Mouse (Mus musculus) forebrain, embryonic 14.5 days (tissue): ENCODE results near the gene Frrs1. TPM values are rescaled to one million over a fixed set of nuclear protein-coding genes. Genes with fewer than 3 reads are reported as not detected.

Source experiments
- ATAC-seq: fragments of 200-750 bp; cut with Nextera tagmentation; 2 replicates; pipeline ENCODE4 v1.8.0; 2017; ENCODE audit warnings: mild to moderate bottlenecking, moderate library complexity
- DNase-seq: peaks from one replicate; pipeline ENCODE4 v3.0.0-alpha.2; 2015; ENCODE audit warnings: low spot score
- H3K27ac ChIP-seq: fragments of 300-500 bp; sonication (generic); 2 replicates; pipeline ENCODE4 v1.5.1; 2014; ENCODE audit warnings: low read depth, mild to moderate bottlenecking, control low read depth, low read length, moderate library complexity
- H3K27me3 ChIP-seq: fragments of 300-500 bp; sonication (generic); replicated peaks from 2 replicates; pipeline ENCODE4 v1.6.1; 2014; ENCODE audit warnings: low read length, control low read depth, mixed read lengths; ENCODE audit not compliant: control insufficient read depth, insufficient read depth
- H3K36me3 ChIP-seq: fragments of 300-500 bp; sonication (generic); 2 replicates; pipeline ENCODE4 v1.6.1; 2014; ENCODE audit warnings: low read length, control low read depth; ENCODE audit not compliant: control insufficient read depth, insufficient read depth
- H3K4me1 ChIP-seq: fragments of 300-500 bp; sonication (generic); 2 replicates; pipeline ENCODE4 v1.6.1; 2014; ENCODE audit warnings: antibody characterized with exemption, low read length, control low read depth; ENCODE audit not compliant: control insufficient read depth, insufficient read depth
- H3K4me2 ChIP-seq: fragments of 300-500 bp; sonication (generic); 2 replicates; pipeline ENCODE4 v1.6.1; 2014; ENCODE audit warnings: mild to moderate bottlenecking, control low read depth, low read length
- H3K4me3 ChIP-seq: fragments of 300-500 bp; sonication (generic); 2 replicates; pipeline ENCODE4 v1.5.1; 2014; ENCODE audit warnings: low read depth, low read length, control low read depth
- H3K9ac ChIP-seq: fragments of 300-500 bp; sonication (generic); 2 replicates; pipeline ENCODE4 v1.6.1; 2014; ENCODE audit warnings: mild to moderate bottlenecking, low read length, control low read depth, moderate library complexity
- H3K9me3 ChIP-seq: fragments of 300-500 bp; sonication (generic); replicated peaks from 2 replicates; pipeline ENCODE4 v1.6.1; 2016; ENCODE audit warnings: low read length, control low read depth, mixed read lengths; ENCODE audit not compliant: control insufficient read depth
- WGBS: fragments of 180-500 bp; shearing (Covaris S2); extraction: QIAGEN DNeasy Blood & Tissue Kit; methylation state at CpG from one replicate; pipeline ENCODE4 v1.1.7; 2014; 5-methylcytosine and 5-hydroxymethylcytosine counted together
- polyA plus RNA-seq: library from polyadenylated mRNA; unstranded; fragments of >200 nt; fragmentation: Nextera tagmentation; extraction: Ambion mirVana; gene quantifications from 2 replicates; pipeline ENCODE4 v1.2.1, GENCODE M21; 2014

Gene Frrs1
- polyA plus RNA-seq, 1 experiment from 2014 or later: 1.9 TPM

DNA sequence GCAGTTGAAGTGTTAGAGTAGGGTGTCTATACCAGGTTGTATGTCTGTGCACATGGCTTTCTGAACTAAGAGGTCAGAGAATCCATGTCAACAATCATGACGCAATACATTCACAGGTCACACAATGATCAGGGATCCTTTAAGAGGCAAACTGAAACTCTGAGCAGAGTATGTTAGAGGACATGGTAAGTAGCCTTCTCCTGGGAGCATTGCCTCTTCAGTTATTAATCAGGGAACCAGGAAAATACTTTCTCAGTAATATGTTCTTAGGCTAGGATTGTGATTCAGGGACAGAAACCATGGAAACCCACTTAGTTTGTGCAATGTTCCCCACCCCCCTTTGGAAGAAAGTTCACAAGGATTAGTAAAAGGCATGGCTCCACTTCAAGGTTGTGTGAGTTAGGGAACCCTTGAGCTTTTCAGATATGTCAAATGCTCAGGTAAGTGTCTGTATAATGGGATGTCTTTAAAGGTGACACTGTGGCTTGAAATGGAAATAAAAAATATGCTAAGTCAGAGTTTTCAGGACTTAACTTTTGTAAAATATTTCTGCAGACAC, 82.4 kb downstream of the Frrs1 start:
- no peak overlapping the region for H3K4me3 ChIP-seq
- H3K4me2 ChIP-seq: no peak overlapping the region
- no peaks in the 10 kb centered on the region for H3K27me3 ChIP-seq
- H3K27ac ChIP-seq: no peak overlapping the region
- no peaks in the 10 kb centered on the region for H3K9me3 ChIP-seq
- no peak overlapping the region for H3K9ac ChIP-seq
- peaks cover 2% of the 10 kb centered on the region; the same call in 1 of the 2 replicates for H3K4me1 ChIP-seq
- DNase-seq (no peak), ATAC-seq (no peak)
- H3K36me3 ChIP-seq: no peaks in the 10 kb centered on the region
- 94% methylated on average over 1 of the region's 1 CpGs for WGBS

DNA sequence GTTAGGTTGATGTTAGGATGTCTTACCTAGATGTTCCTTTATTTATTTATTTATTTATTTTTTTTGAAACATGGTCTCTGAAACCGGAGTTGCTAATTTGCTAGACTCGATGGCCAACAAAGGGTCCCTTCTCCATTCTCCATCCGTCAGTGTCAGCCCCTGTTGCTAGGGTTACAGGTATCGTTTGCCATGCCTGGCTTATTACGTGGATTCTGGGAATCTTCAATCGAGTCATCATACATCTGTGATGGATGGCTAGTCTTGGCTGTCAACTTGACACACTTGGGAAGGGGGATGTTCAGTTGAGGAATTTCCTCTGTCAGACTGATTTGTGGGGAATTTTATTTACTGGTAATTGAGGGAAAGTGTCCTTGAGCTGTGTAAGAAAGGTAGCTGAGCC, 83.5 kb downstream of the Frrs1 start:
- no peaks in the 10 kb centered on the region for H3K4me1 ChIP-seq
- no peak for DNase-seq
- no peak for ATAC-seq
- H3K27me3 ChIP-seq: no peaks in the 10 kb centered on the region
- H3K9me3 ChIP-seq: no peaks in the 10 kb centered on the region
- H3K27ac ChIP-seq: no peak overlapping the region
- no peak overlapping the region for H3K4me3 ChIP-seq
- no peak overlapping the region for H3K9ac ChIP-seq
- no peak overlapping the region for H3K4me2 ChIP-seq
- no peaks in the 10 kb centered on the region for H3K36me3 ChIP-seq
- 79% methylated on average over 6 of the region's 6 CpGs for WGBS

DNA sequence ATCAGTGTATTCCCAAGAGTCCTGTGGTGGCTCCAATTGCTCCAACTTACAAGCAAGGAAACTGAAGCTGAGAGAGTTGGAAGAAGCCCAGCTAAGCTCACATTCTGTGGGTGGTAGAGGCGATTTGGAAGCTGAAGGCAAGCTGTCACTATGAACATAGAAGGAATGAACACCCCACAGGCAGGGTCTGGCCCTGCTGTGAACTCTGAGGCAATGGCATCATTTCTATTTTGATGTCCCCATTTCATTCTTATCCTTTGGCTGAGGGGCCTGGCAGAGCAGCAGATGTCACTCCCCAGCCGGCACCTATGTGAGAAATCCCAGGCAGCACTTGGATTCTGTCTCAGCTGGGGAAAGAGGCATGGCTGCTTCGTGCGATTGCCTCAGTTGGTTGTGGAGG, 84.2 kb downstream of the Frrs1 start:
- no peak for ATAC-seq
- Histone ChIP-seq H3K4me3 (no peak overlapping the region), H3K9me3 (no peaks in the 10 kb centered on the region), H3K36me3 (no peaks in the 10 kb centered on the region), H3K27ac (no peak overlapping the region), H3K27me3 (no peaks in the 10 kb centered on the region), H3K9ac (no peak overlapping the region), H3K4me2 (no peak overlapping the region), H3K4me1 (no peaks in the 10 kb centered on the region)
- no peak for DNase-seq
- 89% methylated on average over 4 of the region's 4 CpGs for WGBS

DNA sequence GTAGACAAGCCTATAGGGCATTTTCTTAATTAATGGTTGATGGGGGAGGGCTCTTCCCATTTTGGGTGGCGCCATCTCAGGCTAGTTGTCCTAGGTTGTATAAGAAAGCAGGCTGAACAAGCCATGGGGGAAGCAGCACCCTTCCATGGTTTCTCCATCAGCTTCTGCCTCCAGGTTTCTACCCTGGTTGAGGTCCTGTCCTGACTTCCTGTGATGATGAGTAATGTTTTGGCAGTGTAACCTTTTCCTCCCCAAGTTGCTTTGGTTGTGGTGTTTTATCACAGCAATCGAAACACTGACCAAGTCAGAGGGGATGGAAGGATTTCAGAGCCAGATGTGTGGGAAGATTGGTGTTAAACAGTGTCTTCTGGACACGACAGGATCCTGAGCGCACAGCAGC, 87.2 kb downstream of the Frrs1 start:
- WGBS: 91% methylated on average over 4 of the region's 4 CpGs
- no peaks in the 10 kb centered on the region for H3K27me3 ChIP-seq
- no peaks in the 10 kb centered on the region for H3K36me3 ChIP-seq
- H3K4me3 ChIP-seq: no peak overlapping the region
- H3K9me3 ChIP-seq: no peaks in the 10 kb centered on the region
- no peak overlapping the region for H3K27ac ChIP-seq
- no peak for DNase-seq
- H3K4me2 ChIP-seq: no peak overlapping the region
- ATAC-seq: no peak
- no peaks in the 10 kb centered on the region for H3K4me1 ChIP-seq
- no peak overlapping the region for H3K9ac ChIP-seq

DNA sequence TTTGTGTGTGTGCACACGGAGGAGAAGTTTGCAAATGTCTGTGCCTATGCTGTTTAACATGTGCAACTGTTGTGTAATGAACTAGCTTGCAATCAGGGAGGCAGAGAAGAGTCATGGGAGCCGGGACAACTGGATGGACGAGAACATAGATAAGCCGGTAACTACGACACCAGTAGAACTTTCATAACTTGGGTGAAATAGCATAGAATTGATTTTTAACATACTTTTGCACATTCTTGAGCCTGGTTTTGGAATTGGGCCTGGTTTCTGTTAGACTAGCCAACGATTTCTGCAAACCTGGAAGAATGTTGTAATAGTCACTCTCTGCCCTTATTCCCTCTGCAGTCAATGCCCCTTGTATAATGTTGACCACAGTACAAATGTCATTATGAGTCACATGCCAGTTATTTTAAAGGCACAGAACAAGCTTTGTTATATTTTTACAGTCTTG, 91.4 kb downstream of the Frrs1 start:
- Histone ChIP-seq H3K27ac (no peak overlapping the region), H3K36me3 (peaks cover 2% of the 10 kb centered on the region; the same call in 1 of the 2 replicates), H3K9me3 (no peaks in the 10 kb centered on the region), H3K9ac (no peak overlapping the region), H3K27me3 (no peaks in the 10 kb centered on the region), H3K4me3 (no peak overlapping the region), H3K4me1 (no peaks in the 10 kb centered on the region), H3K4me2 (no peak overlapping the region)
- DNase-seq (no peak), ATAC-seq (no peak)
- 94% methylated on average over 6 of the region's 6 CpGs for WGBS

DNA sequence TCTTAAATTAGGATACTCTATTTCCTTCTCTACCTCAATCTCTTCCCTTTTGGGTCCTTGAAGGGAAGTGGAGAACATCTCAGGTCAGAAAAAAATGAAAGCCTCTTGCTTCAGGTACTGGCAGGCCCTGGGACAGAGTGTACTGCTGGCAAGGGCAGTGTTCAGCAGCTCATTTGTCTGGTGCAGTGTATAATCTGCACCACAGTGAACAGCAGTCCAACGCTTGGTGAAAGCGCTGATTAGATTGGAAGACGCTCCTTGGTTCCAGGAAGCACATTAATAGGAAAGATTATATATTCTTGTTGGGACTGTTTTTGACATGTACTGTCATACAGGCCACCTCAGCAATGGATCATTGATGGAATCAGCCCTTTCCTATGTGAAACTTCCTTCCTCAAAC, 92.2 kb downstream of the Frrs1 start:
- 93% methylated on average over 3 of the region's 3 CpGs for WGBS
- Histone ChIP-seq H3K4me3 (no peak overlapping the region), H3K9me3 (no peaks in the 10 kb centered on the region), H3K36me3 (peaks cover 2% of the 10 kb centered on the region; the same call in 1 of the 2 replicates), H3K4me2 (no peak overlapping the region), H3K27ac (no peak overlapping the region), H3K27me3 (no peaks in the 10 kb centered on the region), H3K4me1 (no peaks in the 10 kb centered on the region), H3K9ac (no peak overlapping the region)
- DNase-seq (no peak), ATAC-seq (no peak)

DNA sequence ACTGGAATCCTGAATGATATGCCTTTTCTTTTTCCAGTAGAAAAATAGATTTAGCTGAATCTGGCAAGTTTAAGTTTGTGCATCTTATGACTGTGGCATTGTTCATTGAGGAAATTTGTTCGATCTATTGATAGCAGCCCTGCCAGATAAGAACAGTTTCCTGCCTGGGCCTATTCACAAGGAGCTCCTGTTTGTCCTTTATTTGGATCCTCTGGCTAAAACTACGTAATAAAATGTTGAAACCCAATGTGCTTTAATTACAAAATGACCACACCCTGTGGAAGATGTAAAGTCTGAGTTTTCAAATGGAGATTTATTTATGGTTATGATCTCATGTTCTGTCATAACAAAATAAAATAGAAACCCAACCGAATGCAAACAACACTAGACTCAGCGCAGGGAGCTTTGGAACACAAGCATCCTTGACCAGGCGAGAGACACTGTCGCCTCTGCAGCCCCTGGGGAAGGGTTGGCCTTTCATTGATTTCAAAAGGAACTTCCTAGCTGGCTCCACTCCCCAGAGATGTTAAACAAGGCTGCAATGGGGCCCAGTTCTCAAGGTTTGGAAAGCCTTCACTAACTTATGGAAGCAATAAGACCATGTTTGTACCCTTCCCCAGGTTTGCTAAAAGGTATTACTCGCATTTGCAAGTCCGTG, 93.1 kb downstream of the Frrs1 start:
- no peak overlapping the region for H3K4me3 ChIP-seq
- H3K9ac ChIP-seq: no peak overlapping the region
- H3K27me3 ChIP-seq: no peaks in the 10 kb centered on the region
- H3K36me3 ChIP-seq: peaks cover 2% of the 10 kb centered on the region; the same call in 1 of the 2 replicates
- H3K9me3 ChIP-seq: no peaks in the 10 kb centered on the region
- ATAC-seq: no peak
- no peaks in the 10 kb centered on the region for H3K4me1 ChIP-seq
- 85% methylated on average over 8 of the region's 8 CpGs for WGBS
- DNase-seq: no peak
- no peak overlapping the region for H3K27ac ChIP-seq
- no peak overlapping the region for H3K4me2 ChIP-seq

DNA sequence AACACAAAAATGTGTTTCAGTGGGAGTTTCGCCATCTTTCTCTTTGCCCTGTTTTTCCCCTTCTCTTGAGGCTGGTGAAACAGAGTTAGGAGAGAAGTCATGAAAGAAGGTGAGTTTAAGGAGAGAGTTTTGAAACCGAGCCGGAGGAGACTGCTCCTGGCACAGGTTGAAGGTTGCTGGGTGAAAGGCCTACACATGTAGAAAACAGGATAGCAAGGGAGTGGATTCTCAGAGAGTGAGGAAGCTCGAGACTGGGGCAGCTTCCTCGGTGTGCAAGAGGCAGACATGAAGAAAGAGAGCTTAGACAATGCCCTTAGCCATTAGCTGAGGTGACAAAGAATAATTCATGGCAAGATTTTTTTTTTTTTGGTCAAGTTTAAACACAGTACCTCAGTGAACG, 94.1 kb downstream of the Frrs1 start:
- Histone ChIP-seq H3K4me3 (no peak overlapping the region), H3K9ac (no peak overlapping the region), H3K4me2 (no peak overlapping the region), H3K4me1 (no peaks in the 10 kb centered on the region), H3K9me3 (no peaks in the 10 kb centered on the region), H3K27ac (no peak overlapping the region), H3K36me3 (peaks cover 2% of the 10 kb centered on the region; the same call in 1 of the 2 replicates), H3K27me3 (no peaks in the 10 kb centered on the region)
- DNase-seq (no peak), ATAC-seq (no peak)
- WGBS: 88% methylated on average over 6 of the region's 6 CpGs

DNA sequence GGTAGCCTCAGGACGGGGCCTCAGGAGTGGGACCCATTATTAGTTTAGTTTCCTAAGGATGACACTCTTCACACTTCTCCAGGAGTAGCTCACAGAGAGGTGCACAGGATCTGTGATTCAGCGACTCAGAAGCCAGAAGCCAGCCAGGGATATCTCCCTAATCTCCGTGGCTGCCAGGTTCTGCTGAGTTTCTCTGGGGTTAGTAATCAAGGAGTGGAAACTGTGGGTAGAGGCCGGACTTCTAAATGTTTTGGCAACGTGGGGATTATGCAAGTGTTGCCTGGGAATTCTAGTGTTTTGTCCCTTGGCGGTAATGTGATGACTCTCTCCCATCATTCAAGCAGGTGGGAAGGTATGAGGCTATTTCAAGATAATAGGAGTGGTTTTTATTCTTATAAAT, 95.8 kb downstream of the Frrs1 start:
- Histone ChIP-seq H3K4me2 (no peak overlapping the region), H3K9me3 (no peaks in the 10 kb centered on the region), H3K27me3 (no peaks in the 10 kb centered on the region), H3K4me1 (no peaks in the 10 kb centered on the region), H3K4me3 (no peak overlapping the region), H3K27ac (no peak overlapping the region), H3K9ac (no peak overlapping the region), H3K36me3 (peaks cover 2% of the 10 kb centered on the region; the same call in 1 of the 2 replicates)
- WGBS: 69% methylated on average over 6 of the region's 6 CpGs
- ATAC-seq (no peak), DNase-seq (no peak)
